Mouse (Mus musculus) adrenal gland (tissue): ENCODE data around the gene Scamp1.

ENCODE experiments used
- intact Hi-C: fragments of 180-260 bp; cut with DNase I; formaldehyde crosslinking; loops from one replicate; pipeline ENCODE4 v1.15.1; 2025

Scamp1 gene

DNA sequence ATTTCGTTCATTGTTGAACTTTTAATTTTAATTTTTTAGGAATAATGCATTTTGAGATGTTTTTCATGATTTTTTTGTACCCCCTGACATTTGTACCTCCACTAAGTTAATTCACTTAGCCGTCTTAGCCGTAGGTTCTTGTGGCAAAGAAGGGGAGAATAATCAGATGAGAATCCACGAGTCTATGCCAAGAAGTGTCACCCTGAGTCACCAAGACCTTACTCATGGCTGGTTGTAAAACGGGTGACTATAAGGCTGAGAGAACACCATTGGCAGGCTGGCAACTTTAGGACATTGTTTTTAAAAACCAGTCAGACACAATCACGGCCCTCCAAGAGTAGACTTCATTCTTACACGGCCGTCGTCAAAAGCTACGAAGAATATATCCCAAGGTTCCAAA lies 132.8 kb downstream of the Scamp1 start:
- intact Hi-C loops = no loop called here
